Mouse (Mus musculus): ENCODE results near the gene Rreb1. TPM values are rescaled to one million over a fixed set of nuclear protein-coding genes. Genes with fewer than 3 reads are reported as not detected.

The Rreb1 gene
- total and polyA plus RNA-seq, 2 experiments from 2014 or later: 8.7 to 21.2 TPM

DNA sequence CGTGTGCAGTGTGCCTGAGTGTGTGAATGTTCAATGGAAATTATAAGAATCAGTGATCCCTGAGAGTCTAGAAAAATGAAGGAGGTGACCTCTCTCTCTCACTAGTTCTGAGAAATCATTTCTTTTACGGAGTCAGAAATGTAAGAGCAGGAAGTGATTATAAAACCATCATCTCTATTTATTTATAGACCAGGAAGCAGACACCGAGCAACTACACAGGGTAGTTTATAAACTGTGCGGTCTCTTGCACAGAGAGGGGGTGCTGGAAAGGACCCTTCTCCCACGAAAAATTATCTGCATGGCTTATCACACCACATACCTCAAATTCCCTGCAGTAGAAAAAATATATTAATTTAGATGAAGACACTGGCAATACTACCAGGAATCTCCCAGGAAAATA lies 37.4 kb upstream of the Rreb1 start:
- no peak overlapping the region for H3K9ac ChIP-seq (replicated peaks; ENCODE audit: low read depth, low read length)
- no peak overlapping the region for H3K4me3 ChIP-seq (ENCODE audit: low read depth, low read length)
- H3K27ac ChIP-seq (ENCODE audit: low read depth): no peak overlapping the region
- DNase-seq (ENCODE audit: low spot score): no peak
- H3K4me1 ChIP-seq (ENCODE audit: control insufficient read depth, insufficient read depth): peaks cover 12% of the 10 kb centered on the region; the same call in 1 of the 2 replicates
- H3K9me3 ChIP-seq (replicated peaks; ENCODE audit: control insufficient read depth, low read length): no peaks in the 10 kb centered on the region
- no peak for TF ChIP-seq CTCF (IDR thresholded peaks at IDR 0.05; ENCODE audit: low read depth)
- WGBS: 19% methylated on average over 5 of the region's 5 CpGs
- H3K27me3 ChIP-seq (ENCODE audit: control insufficient read depth, insufficient read depth, low read length): no peaks in the 10 kb centered on the region
- no peak for ATAC-seq (ENCODE audit: insufficient read depth, low read depth)
- H3K4me2 ChIP-seq (ENCODE audit: low read depth, low read length): no peak overlapping the region
- no peaks in the 10 kb centered on the region for H3K36me3 ChIP-seq (replicated peaks; ENCODE audit: control insufficient read depth, insufficient read depth, low read length)

GRCm38 (mm10) chr13:37742248-37742647 lies 36.0 kb upstream of the Rreb1 start:
- no peak overlapping the region for H3K4me2 ChIP-seq (ENCODE audit: low read depth, low read length)
- no peak overlapping the region for H3K4me3 ChIP-seq (ENCODE audit: low read depth, low read length)
- 82% methylated on average over 4 of the region's 4 CpGs for WGBS
- no peak overlapping the region for H3K27ac ChIP-seq (ENCODE audit: low read depth)
- DNase-seq (ENCODE audit: low spot score): no peak
- no peaks in the 10 kb centered on the region for H3K36me3 ChIP-seq (replicated peaks; ENCODE audit: control insufficient read depth, insufficient read depth, low read length)
- TF ChIP-seq EP300 (IDR thresholded peaks at IDR 0.05; ENCODE audit: low read depth) (no peak), CTCF (IDR thresholded peaks at IDR 0.05; ENCODE audit: low read depth) (no peak)
- no peaks in the 10 kb centered on the region for H3K9me3 ChIP-seq (replicated peaks; ENCODE audit: control insufficient read depth, low read length)
- no peak overlapping the region for H3K9ac ChIP-seq (replicated peaks; ENCODE audit: low read depth, low read length)
- H3K27me3 ChIP-seq (ENCODE audit: control insufficient read depth, insufficient read depth, low read length): no peaks in the 10 kb centered on the region
- peaks cover 12% of the 10 kb centered on the region; the same call in 1 of the 2 replicates for H3K4me1 ChIP-seq (ENCODE audit: control insufficient read depth, insufficient read depth)
- ATAC-seq (ENCODE audit: insufficient read depth, low read depth): no peak

- H3K9ac ChIP-seq (replicated peaks; ENCODE audit: low read depth, low read length): no peak overlapping the region
- no peak overlapping the region for H3K27ac ChIP-seq (ENCODE audit: low read depth)
- H3K36me3 ChIP-seq (replicated peaks; ENCODE audit: control insufficient read depth, insufficient read depth, low read length): no peaks in the 10 kb centered on the region
- 74% methylated on average over 7 of the region's 7 CpGs for WGBS
- H3K4me3 ChIP-seq (ENCODE audit: low read depth, low read length): no peak overlapping the region
- TF ChIP-seq EP300 (IDR thresholded peaks at IDR 0.05; ENCODE audit: low read depth) (no peak), CTCF (IDR thresholded peaks at IDR 0.05; ENCODE audit: low read depth) (no peak)
- peaks cover 8% of the 10 kb centered on the region; the same call in 1 of the 2 replicates for H3K4me1 ChIP-seq (ENCODE audit: control insufficient read depth, insufficient read depth)
- no peak overlapping the region for H3K4me2 ChIP-seq (ENCODE audit: low read depth, low read length)
- DNase-seq (ENCODE audit: low spot score) (no peak), ATAC-seq (ENCODE audit: insufficient read depth, low read depth) (no peak)
- H3K9me3 ChIP-seq (replicated peaks; ENCODE audit: control insufficient read depth, low read length): no peaks in the 10 kb centered on the region
- no peaks in the 10 kb centered on the region for H3K27me3 ChIP-seq (ENCODE audit: control insufficient read depth, insufficient read depth, low read length)
These were observed 30.7 kb upstream of the Rreb1 start for GRCm38 (mm10) chr13:37747504-37747903.

- Histone ChIP-seq H3K4me2 (ENCODE audit: low read depth, low read length) (no peak overlapping the region), H3K9ac (replicated peaks; ENCODE audit: low read depth, low read length) (no peak overlapping the region), H3K36me3 (replicated peaks; ENCODE audit: control insufficient read depth, insufficient read depth, low read length) (no peaks in the 10 kb centered on the region), H3K27ac (ENCODE audit: low read depth) (no peak overlapping the region), H3K27me3 (ENCODE audit: control insufficient read depth, insufficient read depth, low read length) (no peaks in the 10 kb centered on the region), H3K9me3 (replicated peaks; ENCODE audit: control insufficient read depth, low read length) (no peaks in the 10 kb centered on the region; the same call in 1 of the 2 replicates), H3K4me1 (ENCODE audit: control insufficient read depth, insufficient read depth) (peaks cover 8% of the 10 kb centered on the region; the same call in 1 of the 2 replicates), H3K4me3 (ENCODE audit: low read depth, low read length) (no peak overlapping the region)
- TF ChIP-seq EP300 (IDR thresholded peaks at IDR 0.05; ENCODE audit: low read depth) (no peak), CTCF (IDR thresholded peaks at IDR 0.05; ENCODE audit: low read depth) (no peak)
- 48% methylated on average over 3 of the region's 3 CpGs for WGBS
- DNase-seq (ENCODE audit: low spot score) (no peak), ATAC-seq (ENCODE audit: insufficient read depth, low read depth) (no peak)
These were observed 28.7 kb upstream of the Rreb1 start for GRCm38 (mm10) chr13:37749485-37749884.

DNA sequence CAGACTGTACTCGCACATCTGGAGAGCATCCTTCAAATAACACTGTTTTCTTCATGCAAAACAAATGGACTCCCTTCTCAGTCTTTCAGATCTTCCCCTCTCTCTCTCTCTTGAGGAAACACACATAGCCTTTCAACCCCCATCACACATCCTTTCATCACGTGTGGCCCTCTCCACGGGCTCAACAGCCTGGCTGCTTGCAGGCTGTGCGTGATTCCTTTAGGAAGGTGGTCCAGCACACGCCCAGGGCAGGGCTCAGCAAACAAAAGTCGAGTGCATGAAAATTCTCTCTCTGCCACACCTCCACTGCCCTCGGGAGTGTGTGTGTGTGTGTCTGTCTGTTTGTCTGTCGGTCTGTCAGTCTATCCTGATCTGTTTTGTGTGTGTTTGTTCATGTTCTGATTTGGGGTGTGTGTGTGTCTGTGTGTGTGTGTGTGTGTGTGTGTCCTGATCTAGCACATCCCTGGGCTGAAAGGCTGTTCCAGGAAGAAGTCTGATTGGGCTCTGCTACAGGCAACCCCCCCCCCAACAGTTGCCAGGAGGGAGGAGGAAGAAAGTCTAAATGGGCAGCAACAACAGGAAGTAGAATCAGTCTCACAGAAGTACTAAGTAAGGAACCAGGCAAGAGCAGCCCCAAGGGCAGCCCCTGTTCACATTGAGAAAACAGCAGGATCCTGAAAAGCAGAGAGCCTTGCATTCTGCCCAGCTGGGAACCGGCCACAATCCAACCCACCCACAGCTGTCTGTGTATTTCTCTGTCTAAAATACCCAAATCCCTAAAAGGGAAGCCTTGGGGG lies 26.8 kb upstream of the Rreb1 start:
- Histone ChIP-seq H3K9me3 (replicated peaks; ENCODE audit: control insufficient read depth, low read length) (no peaks in the 10 kb centered on the region; the same call in 1 of the 2 replicates), H3K27me3 (ENCODE audit: control insufficient read depth, insufficient read depth, low read length) (no peaks in the 10 kb centered on the region), H3K9ac (replicated peaks; ENCODE audit: low read depth, low read length) (no peak overlapping the region), H3K4me1 (ENCODE audit: control insufficient read depth, insufficient read depth) (peaks cover 8% of the 10 kb centered on the region; the same call in 1 of the 2 replicates), H3K27ac (ENCODE audit: low read depth) (no peak overlapping the region), H3K36me3 (replicated peaks; ENCODE audit: control insufficient read depth, insufficient read depth, low read length) (no peaks in the 10 kb centered on the region), H3K4me3 (ENCODE audit: low read depth, low read length) (no peak overlapping the region), H3K4me2 (ENCODE audit: low read depth, low read length) (no peak overlapping the region)
- 39% methylated on average over 9 of the region's 9 CpGs for WGBS
- no peak for TF ChIP-seq EP300 (IDR thresholded peaks at IDR 0.05; ENCODE audit: low read depth)
- TF ChIP-seq CTCF (IDR thresholded peaks at IDR 0.05; ENCODE audit: low read depth): no peak
- no peak for DNase-seq (ENCODE audit: low spot score)
- no peak for ATAC-seq (ENCODE audit: insufficient read depth, low read depth)

All from heart, postnatal 0 days (tissue).